Mouse (Mus musculus) megakaryocyte, embryonic 14.5 days (primary cell): ENCODE data around the gene Gm49342. TPM values are rescaled to one million over a fixed set of nuclear protein-coding genes. Genes with fewer than 3 reads are reported as not detected.
A peak's percentile ranks its signal among the peaks of the same experiment; 100 is the strongest.
"Not testable (repeated sequence)": the region's sequence is repeated elsewhere in the genome, so short reads cannot be mapped to it uniquely, and the experiment has no call there.

Experiments used
- H3K27me3 ChIP-seq: replicated peaks from 2 replicates; pipeline ENCODE3; 2012; ENCODE audit warnings: inconsistent platforms
- H3K36me3 ChIP-seq: replicated peaks from 2 replicates; pipeline ENCODE3; 2012; ENCODE audit warnings: low read length, inconsistent platforms, mixed read lengths
- H3K4me1 ChIP-seq: 2 replicates; pipeline ENCODE4 v1.6.1; 2012; ENCODE audit warnings: inconsistent platforms
- H3K4me3 ChIP-seq: replicated peaks from 2 replicates; pipeline ENCODE3; 2012; ENCODE audit warnings: moderate library complexity, mild to moderate bottlenecking, inconsistent platforms
- H3K9me3 ChIP-seq: 2 replicates; pipeline ENCODE4 v1.6.1; 2012; ENCODE audit warnings: inconsistent platforms
- FLI1 ChIP-seq: IDR thresholded peaks from 2 replicates; pipeline ENCODE4 v1.6.1; 2012; ENCODE audit warnings: low read length, inconsistent platforms, mixed read lengths
- GATA1 ChIP-seq: IDR thresholded peaks from 3 replicates; pipeline ENCODE4 v1.6.1; 2012; ENCODE audit warnings: mixed read lengths, low read length, inconsistent platforms, borderline replicate concordance
- polyA plus RNA-seq: library from polyadenylated mRNA; stranded (reverse); fragments of >175 nt; gene quantifications from 2 replicates; pipeline ENCODE4 v1.2.3, GENCODE M21; 2012; ENCODE audit warnings: low replicate concordance; ENCODE audit not compliant: insufficient read depth

The Gm49342 gene
- polyA plus RNA-seq, 1 experiment, result 1.00 TPM

GRCm38 (mm10) chr14:50931493-50932020 lies 12.8 kb upstream of the Gm49342 start:
- Histone ChIP-seq H3K9me3 (no peaks in the 10 kb centered on the region), H3K4me1 (peaks cover 46% of the 10 kb centered on the region), H3K36me3 (peaks cover 31% of the 10 kb centered on the region), H3K4me3 (peak overlapping the region; percentile 98), H3K27me3 (no peaks in the 10 kb centered on the region)
- no peak for TF ChIP-seq FLI1
- no peak for TF ChIP-seq GATA1

DNA sequence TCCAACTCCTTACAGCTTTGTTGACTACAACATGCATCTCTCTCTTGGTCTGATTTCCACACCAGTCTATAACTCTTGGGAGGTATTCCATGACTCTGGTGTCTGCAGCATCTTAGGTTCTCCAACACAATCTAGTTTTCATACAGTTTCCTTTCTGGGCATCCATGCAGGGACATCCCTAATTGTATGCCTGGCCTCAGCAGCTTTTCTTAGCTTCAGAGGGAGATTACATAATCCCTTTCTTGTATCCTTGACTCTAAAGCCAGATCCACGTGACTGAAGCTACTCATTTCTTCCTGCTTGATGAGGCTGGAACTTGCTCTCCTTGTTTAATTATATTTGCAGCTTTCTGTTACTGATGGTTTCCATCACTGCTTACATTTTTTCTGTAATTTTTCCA lies 7.7 kb upstream of the Gm49342 start:
- Histone ChIP-seq H3K4me1 (peaks cover 34% of the 10 kb centered on the region), H3K4me3 (no peak overlapping the region), H3K27me3 (no peaks in the 10 kb centered on the region), H3K36me3 (no peaks in the 10 kb centered on the region), H3K9me3 (no peaks in the 10 kb centered on the region)
- TF ChIP-seq GATA1 (no peak), FLI1 (no peak)

- no peak for TF ChIP-seq FLI1
- no peak for TF ChIP-seq GATA1
- Histone ChIP-seq H3K9me3 (no peaks in the 10 kb centered on the region), H3K4me3 (peak overlapping the region; percentile 77), H3K36me3 (no peaks in the 10 kb centered on the region), H3K27me3 (no peaks in the 10 kb centered on the region), H3K4me1 (peaks cover 25% of the 10 kb centered on the region)
Measured at GRCm38 (mm10) chr14:50938119-50938908, 6.0 kb upstream of the Gm49342 start.

- TF ChIP-seq FLI1 (no peak), GATA1 (no peak)
- Histone ChIP-seq H3K27me3 (no peaks in the 10 kb centered on the region), H3K9me3 (no peaks in the 10 kb centered on the region), H3K4me3 (peak overlapping the region; percentile 77), H3K36me3 (no peaks in the 10 kb centered on the region), H3K4me1 (peaks cover 25% of the 10 kb centered on the region)
Measured at GRCm38 (mm10) chr14:50938940-50939339, 5.4 kb upstream of the Gm49342 start.

DNA sequence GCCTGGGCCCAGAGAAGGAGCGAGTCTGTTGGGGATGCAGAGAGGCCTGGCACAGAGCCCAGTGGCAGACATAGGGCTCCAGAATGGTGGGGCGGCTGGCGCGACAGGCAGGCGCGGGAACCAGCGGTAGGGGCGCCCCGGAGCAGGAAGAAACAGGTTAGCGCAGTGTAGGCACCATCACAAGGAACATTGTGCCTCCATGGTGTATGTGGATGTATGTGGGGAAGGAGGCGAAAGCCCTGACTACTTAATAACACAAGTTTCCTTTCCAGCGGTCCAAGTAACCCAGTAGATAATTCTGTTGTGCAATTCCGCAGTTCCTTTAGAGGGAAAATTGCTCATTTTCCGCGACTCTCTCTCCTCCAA lies 334 bp downstream of the Gm49342 start:
- not testable (repeated sequence) for H3K4me1 ChIP-seq, H3K9me3 ChIP-seq, H3K36me3 ChIP-seq, H3K27me3 ChIP-seq
- H3K4me3 ChIP-seq, result peak overlapping the region; percentile 90

DNA sequence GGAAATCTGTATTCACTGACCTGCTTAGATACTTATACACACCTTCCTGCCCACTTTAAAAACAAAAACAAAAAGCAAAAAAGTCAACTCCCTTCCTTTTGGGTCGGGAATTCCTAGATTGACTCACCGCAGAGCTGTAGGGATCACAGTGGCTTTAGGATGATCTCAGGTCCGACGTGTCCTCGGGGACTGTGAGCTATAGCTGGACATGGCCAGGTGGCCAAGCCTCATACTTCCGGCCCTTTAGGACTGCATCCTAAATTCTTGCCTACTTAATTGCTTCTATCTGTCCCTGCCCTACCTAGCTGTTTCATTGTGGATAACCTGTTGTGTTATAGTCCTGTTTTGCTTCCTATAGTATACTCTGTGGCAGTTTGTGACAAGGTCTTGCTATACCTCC lies 764 bp downstream of the Gm49342 start:
- not testable (repeated sequence) for H3K27me3 ChIP-seq, H3K36me3 ChIP-seq, H3K9me3 ChIP-seq, H3K4me1 ChIP-seq
- peak overlapping the region; percentile 90 for H3K4me3 ChIP-seq

GRCm38 (mm10) chr14:50945526-50945925 lies 1.2 kb downstream of the Gm49342 start:
- H3K36me3 ChIP-seq, H3K9me3 ChIP-seq, H3K4me1 ChIP-seq, H3K27me3 ChIP-seq: not testable (repeated sequence)
- H3K4me3 ChIP-seq, result peak overlapping the region; percentile 88

DNA sequence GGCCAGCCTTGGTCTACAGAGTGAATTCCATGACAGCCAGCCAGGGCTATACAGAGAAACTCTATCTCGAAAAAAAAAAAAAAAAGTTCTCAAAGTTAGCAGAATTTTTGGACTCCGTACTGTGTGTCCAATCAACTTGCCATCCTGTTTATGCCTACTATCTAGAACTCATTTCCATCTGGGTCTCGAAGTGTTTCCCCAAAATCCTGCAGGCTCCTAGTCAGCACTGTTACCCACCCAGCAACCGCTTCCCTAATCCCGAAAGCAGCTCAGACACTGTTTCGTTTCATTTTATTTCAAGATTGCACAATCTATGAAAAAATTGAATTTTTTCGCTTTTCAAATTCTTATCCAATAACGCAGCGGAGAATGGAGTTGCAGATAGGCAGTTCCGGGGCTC lies 11.2 kb downstream of the Gm49342 start:
- Histone ChIP-seq H3K9me3 (no peaks in the 10 kb centered on the region), H3K4me1 (no peaks in the 10 kb centered on the region), H3K27me3 (no peaks in the 10 kb centered on the region), H3K36me3 (peaks cover 4% of the 10 kb centered on the region), H3K4me3 (no peak overlapping the region)
- TF ChIP-seq FLI1, result no peak
- no peak for TF ChIP-seq GATA1

DNA sequence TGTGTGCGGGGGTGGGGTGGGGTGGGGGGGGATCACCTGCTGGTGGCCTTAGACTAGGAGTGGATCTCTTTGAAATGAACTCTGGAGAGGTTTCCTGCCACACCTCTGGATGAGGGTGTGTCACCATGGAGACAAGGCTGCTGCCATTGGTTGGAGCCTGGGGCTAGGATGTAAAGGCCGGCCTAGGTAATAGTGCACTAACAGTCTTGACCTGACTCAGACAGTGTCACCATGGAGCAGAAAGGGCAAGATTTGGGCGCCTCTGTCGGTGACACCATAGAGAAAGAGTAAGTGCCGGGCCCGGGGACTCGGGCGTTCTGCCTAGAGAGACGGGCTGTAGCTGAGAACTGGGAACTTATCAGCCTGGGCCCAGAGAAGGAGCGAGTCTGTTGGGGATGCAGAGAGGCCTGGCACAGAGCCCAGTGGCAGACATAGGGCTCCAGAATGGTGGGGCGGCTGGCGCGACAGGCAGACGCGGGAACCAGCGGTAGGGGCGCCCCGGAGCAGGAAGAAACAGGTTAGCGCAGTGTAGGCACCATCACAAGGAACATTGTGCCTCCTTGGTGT lies 11.7 kb downstream of the Gm49342 start, which contains the start of gene Pnp2:
Pnp2 (plus strand) TSS at position 51 of the 567 bp plus-strand sequence.
- H3K4me3 ChIP-seq, result peak within 1 kb of the TSS; percentile 87
- H3K36me3 ChIP-seq, H3K4me1 ChIP-seq, H3K27me3 ChIP-seq, H3K9me3 ChIP-seq: not testable (repeated sequence)

GRCm38 (mm10) chr14:50956724-50957123 lies 12.4 kb downstream of the Gm49342 start:
- H3K36me3 ChIP-seq, H3K27me3 ChIP-seq, H3K4me1 ChIP-seq, H3K9me3 ChIP-seq: not testable (repeated sequence)
- H3K4me3 ChIP-seq, result peak overlapping the region; percentile 87

GRCm38 (mm10) chr14:50957146-50957545 lies 12.8 kb downstream of the Gm49342 start:
- not testable (repeated sequence) for H3K4me3 ChIP-seq, H3K27me3 ChIP-seq, H3K36me3 ChIP-seq, H3K9me3 ChIP-seq, H3K4me1 ChIP-seq

DNA sequence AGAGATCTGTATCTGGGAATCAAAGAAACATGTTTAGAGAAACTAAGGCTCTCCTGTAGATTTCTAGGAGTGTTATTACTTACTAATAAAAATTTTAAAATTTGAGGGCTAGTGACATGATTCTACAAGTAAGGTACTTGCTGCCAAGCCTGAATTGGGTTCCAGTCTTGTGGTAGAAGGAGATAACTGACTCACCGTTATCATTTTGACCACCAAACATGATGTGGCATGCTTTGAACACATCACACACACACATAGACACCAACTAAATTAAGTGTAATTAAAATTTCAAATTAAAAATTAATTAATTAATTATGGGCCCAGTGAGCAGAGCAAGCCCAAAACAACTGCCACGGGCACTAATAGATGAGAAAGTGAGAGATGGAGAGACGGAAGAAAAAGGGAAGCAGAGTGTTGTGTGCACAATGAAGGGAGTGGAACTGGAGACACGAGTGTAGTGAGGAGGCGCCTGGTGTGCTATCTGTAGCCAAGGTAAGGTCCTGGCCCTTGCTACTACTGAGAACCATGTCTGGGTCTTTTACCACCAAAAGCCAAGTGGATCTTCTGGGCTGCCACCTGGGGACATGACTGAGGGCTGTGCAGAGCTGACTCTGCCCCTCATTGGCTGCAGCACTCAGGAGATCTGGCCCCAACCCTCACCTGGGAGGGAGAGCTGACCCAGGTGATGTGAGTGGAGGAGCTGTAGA lies 14.1 kb downstream of the Gm49342 start:
- not testable (repeated sequence) for H3K9me3 ChIP-seq, H3K4me3 ChIP-seq, H3K36me3 ChIP-seq, H3K4me1 ChIP-seq, H3K27me3 ChIP-seq
